Mouse (Mus musculus): Measurements from ENCODE around the gene Cdh4. TPM values are rescaled to one million over a fixed set of nuclear protein-coding genes. Genes with fewer than 3 reads are reported as not detected.

Cdh4 gene
- 0.55 TPM in 1 of 2 replicates, not detected in the other for polyA plus RNA-seq (2011; ENCODE audit: insufficient read depth, insufficient read length, low replicate concordance, missing spikeins)

GRCm38 (mm10) chr2:179442191-179442540, at the start of gene Cdh4:
TSS of gene Cdh4 (plus strand) at chr2:179442431.
- H3K27ac ChIP-seq (ENCODE audit: control insufficient read depth, insufficient read depth, low read depth, low read length, poor library complexity) = no peak within 1 kb of the TSS
- no peaks in the 10 kb centered on the region for H3K4me1 ChIP-seq (ENCODE audit: control insufficient read depth, insufficient read depth, low read length)
- WGBS = under 1% methylated on average over 40 of the region's 40 CpGs
- no peak within 1 kb of the TSS for H3K4me3 ChIP-seq (replicated peaks; ENCODE audit: control insufficient read depth, low read depth, low read length)
- TF ChIP-seq POLR2A (IDR thresholded peaks at IDR 0.05; ENCODE audit: borderline replicate concordance, control insufficient read depth, low read depth, low read length) = no peak
- no peak for TF ChIP-seq CTCF (IDR thresholded peaks at IDR 0.05; ENCODE audit: control insufficient read depth, insufficient read depth, low read length)

GRCm38 (mm10) chr2:179395442-179395841, 46.8 kb upstream of the Cdh4 start:
- Histone ChIP-seq H3K4me3 (replicated peaks; ENCODE audit: control insufficient read depth, low read depth, low read length) (no peak overlapping the region), H3K4me1 (ENCODE audit: control insufficient read depth, insufficient read depth, low read length) (no peaks in the 10 kb centered on the region), H3K27ac (ENCODE audit: control insufficient read depth, insufficient read depth, low read depth, low read length, poor library complexity) (no peak overlapping the region)
- WGBS = 77% methylated on average over 5 of the region's 5 CpGs
- no peak for TF ChIP-seq POLR2A (IDR thresholded peaks at IDR 0.05; ENCODE audit: borderline replicate concordance, control insufficient read depth, low read depth, low read length)
- TF ChIP-seq CTCF (IDR thresholded peaks at IDR 0.05; ENCODE audit: control insufficient read depth, insufficient read depth, low read length) = no peak

- 78% methylated on average over 14 of the region's 14 CpGs for WGBS
- Histone ChIP-seq H3K4me3 (replicated peaks; ENCODE audit: control insufficient read depth, low read depth, low read length) (no peak overlapping the region), H3K27ac (ENCODE audit: control insufficient read depth, insufficient read depth, low read depth, low read length, poor library complexity) (no peak overlapping the region), H3K4me1 (ENCODE audit: control insufficient read depth, insufficient read depth, low read length) (no peaks in the 10 kb centered on the region)
- TF ChIP-seq CTCF (IDR thresholded peaks at IDR 0.05; ENCODE audit: control insufficient read depth, insufficient read depth, low read length) (no peak), POLR2A (IDR thresholded peaks at IDR 0.05; ENCODE audit: borderline replicate concordance, control insufficient read depth, low read depth, low read length) (no peak)
These were observed 42.5 kb upstream of the Cdh4 start for GRCm38 (mm10) chr2:179399645-179400249.

- 56% methylated on average over 8 of the region's 8 CpGs for WGBS
- TF ChIP-seq POLR2A (IDR thresholded peaks at IDR 0.05; ENCODE audit: borderline replicate concordance, control insufficient read depth, low read depth, low read length) (no peak), CTCF (IDR thresholded peaks at IDR 0.05; ENCODE audit: control insufficient read depth, insufficient read depth, low read length) (no peak)
- no peak overlapping the region for H3K27ac ChIP-seq (ENCODE audit: control insufficient read depth, insufficient read depth, low read depth, low read length, poor library complexity)
- no peak overlapping the region for H3K4me3 ChIP-seq (replicated peaks; ENCODE audit: control insufficient read depth, low read depth, low read length)
- H3K4me1 ChIP-seq (ENCODE audit: control insufficient read depth, insufficient read depth, low read length) = no peaks in the 10 kb centered on the region
These were observed 31.2 kb upstream of the Cdh4 start for GRCm38 (mm10) chr2:179410866-179411561.

- H3K4me3 ChIP-seq (replicated peaks; ENCODE audit: control insufficient read depth, low read depth, low read length) = no peak overlapping the region
- H3K4me1 ChIP-seq (ENCODE audit: control insufficient read depth, insufficient read depth, low read length) = no peaks in the 10 kb centered on the region
- 77% methylated on average over 2 of the region's 2 CpGs for WGBS
- no peak overlapping the region for H3K27ac ChIP-seq (ENCODE audit: control insufficient read depth, insufficient read depth, low read depth, low read length, poor library complexity)
- no peak for TF ChIP-seq CTCF (IDR thresholded peaks at IDR 0.05; ENCODE audit: control insufficient read depth, insufficient read depth, low read length)
- no peak for TF ChIP-seq POLR2A (IDR thresholded peaks at IDR 0.05; ENCODE audit: borderline replicate concordance, control insufficient read depth, low read depth, low read length)
These were observed 29.3 kb upstream of the Cdh4 start for GRCm38 (mm10) chr2:179412966-179413365.

GRCm38 (mm10) chr2:179414253-179414652, 28.0 kb upstream of the Cdh4 start:
- Histone ChIP-seq H3K27ac (ENCODE audit: control insufficient read depth, insufficient read depth, low read depth, low read length, poor library complexity) (no peak overlapping the region), H3K4me3 (replicated peaks; ENCODE audit: control insufficient read depth, low read depth, low read length) (no peak overlapping the region), H3K4me1 (ENCODE audit: control insufficient read depth, insufficient read depth, low read length) (no peaks in the 10 kb centered on the region)
- no peak for TF ChIP-seq CTCF (IDR thresholded peaks at IDR 0.05; ENCODE audit: control insufficient read depth, insufficient read depth, low read length)
- TF ChIP-seq POLR2A (IDR thresholded peaks at IDR 0.05; ENCODE audit: borderline replicate concordance, control insufficient read depth, low read depth, low read length) = no peak
- 81% methylated on average over 11 of the region's 11 CpGs for WGBS

GRCm38 (mm10) chr2:179414704-179415103, 27.5 kb upstream of the Cdh4 start:
- no peak for TF ChIP-seq CTCF (IDR thresholded peaks at IDR 0.05; ENCODE audit: control insufficient read depth, insufficient read depth, low read length)
- TF ChIP-seq POLR2A (IDR thresholded peaks at IDR 0.05; ENCODE audit: borderline replicate concordance, control insufficient read depth, low read depth, low read length) = no peak
- 78% methylated on average over 9 of the region's 9 CpGs for WGBS
- Histone ChIP-seq H3K4me3 (replicated peaks; ENCODE audit: control insufficient read depth, low read depth, low read length) (no peak overlapping the region), H3K27ac (ENCODE audit: control insufficient read depth, insufficient read depth, low read depth, low read length, poor library complexity) (no peak overlapping the region), H3K4me1 (ENCODE audit: control insufficient read depth, insufficient read depth, low read length) (no peaks in the 10 kb centered on the region)

GRCm38 (mm10) chr2:179415892-179416403, 26.3 kb upstream of the Cdh4 start:
- H3K4me3 ChIP-seq (replicated peaks; ENCODE audit: control insufficient read depth, low read depth, low read length) = no peak overlapping the region
- WGBS = 61% methylated on average over 8 of the region's 8 CpGs
- no peak overlapping the region for H3K27ac ChIP-seq (ENCODE audit: control insufficient read depth, insufficient read depth, low read depth, low read length, poor library complexity)
- H3K4me1 ChIP-seq (ENCODE audit: control insufficient read depth, insufficient read depth, low read length) = no peaks in the 10 kb centered on the region
- TF ChIP-seq POLR2A (IDR thresholded peaks at IDR 0.05; ENCODE audit: borderline replicate concordance, control insufficient read depth, low read depth, low read length) (no peak), CTCF (IDR thresholded peaks at IDR 0.05; ENCODE audit: control insufficient read depth, insufficient read depth, low read length) (no peak)
